Mouse (Mus musculus) embryonic facial prominence, embryonic 10.5 days (tissue): ENCODE measurements around the gene Tmem33. TPM values are rescaled to one million over a fixed set of nuclear protein-coding genes. Genes with fewer than 3 reads are reported as not detected.

Source experiments
- DNase-seq: peaks from one replicate; pipeline ENCODE4 v3.0.0-alpha.2; 2017; ENCODE audit warnings: low spot score
- H3K27ac ChIP-seq: fragments of 300-500 bp; sonication (generic); replicated peaks from 2 replicates; pipeline ENCODE4 v1.5.1; 2016; ENCODE audit warnings: mild to moderate bottlenecking
- H3K27me3 ChIP-seq: fragments of 300-500 bp; sonication (generic); replicated peaks from 2 replicates; pipeline ENCODE4 v1.6.1; 2016; ENCODE audit warnings: low read depth, mild to moderate bottlenecking; ENCODE audit not compliant: poor library complexity, severe bottlenecking
- H3K36me3 ChIP-seq: fragments of 300-500 bp; sonication (generic); replicated peaks from 2 replicates; pipeline ENCODE4 v1.6.1; 2016; ENCODE audit warnings: mild to moderate bottlenecking, moderate library complexity
- H3K4me1 ChIP-seq: fragments of 300-500 bp; sonication (generic); 2 replicates; pipeline ENCODE4 v1.6.1; 2016
- H3K4me3 ChIP-seq: fragments of 300-500 bp; sonication (generic); 2 replicates; pipeline ENCODE4 v1.5.1; 2016; ENCODE audit warnings: mild to moderate bottlenecking, moderate library complexity
- H3K9me3 ChIP-seq: fragments of 300-500 bp; sonication (generic); 2 replicates; pipeline ENCODE4 v1.6.1; 2016; ENCODE audit warnings: mild to moderate bottlenecking
- WGBS: fragments of 180-500 bp; shearing (Covaris S2); methylation state at CpG from one replicate; pipeline ENCODE4 v1.1.7; 2016; 5-methylcytosine and 5-hydroxymethylcytosine counted together
- polyA plus RNA-seq: library from polyadenylated mRNA; unstranded; fragments of >200 nt; fragmentation: Nextera tagmentation; extraction: Ambion mirVana; gene quantifications from 2 replicates; pipeline ENCODE4 v1.2.1, GENCODE M21; 2016

Tmem33 gene
- polyA plus RNA-seq, 1 experiment from 2014 or later, result 106 TPM

GRCm38 (mm10) chr5:67269309-67269708 lies 8.9 kb downstream of the Tmem33 start:
- 90% methylated on average over 8 of the region's 8 CpGs for WGBS
- Histone ChIP-seq H3K36me3 (peaks cover 53% of the 10 kb centered on the region), H3K27me3 (no peaks in the 10 kb centered on the region), H3K9me3 (no peaks in the 10 kb centered on the region), H3K27ac (no peak overlapping the region), H3K4me3 (no peak overlapping the region), H3K4me1 (no peaks in the 10 kb centered on the region)
- no peak for DNase-seq

DNA sequence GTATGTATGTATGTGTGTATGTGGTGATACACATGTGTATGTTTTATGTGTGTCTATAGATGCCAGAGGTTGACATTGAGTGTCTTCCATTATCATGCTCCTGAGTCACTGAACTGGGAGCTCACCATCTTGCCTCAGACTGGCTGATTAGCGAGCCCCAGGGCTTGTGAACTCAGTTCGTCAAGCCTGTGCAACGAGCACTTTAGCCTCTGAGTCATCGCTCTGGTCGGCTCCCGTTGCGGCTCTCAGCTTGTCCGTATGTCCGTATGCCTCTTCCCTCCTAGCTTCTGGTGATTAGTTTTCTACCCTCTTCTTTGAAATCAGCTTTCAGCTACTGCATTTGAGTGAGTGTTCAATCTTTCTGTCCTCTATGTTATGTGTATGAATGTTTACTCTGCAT lies 19.0 kb downstream of the Tmem33 start:
- no peak overlapping the region for H3K4me3 ChIP-seq
- WGBS, result 94% methylated on average over 9 of the region's 9 CpGs

GRCm38 (mm10) chr5:67279840-67280239 lies 19.5 kb downstream of the Tmem33 start:
- no peaks in the 10 kb centered on the region for H3K4me1 ChIP-seq
- DNase-seq, result no peak
- H3K4me3 ChIP-seq, result no peak overlapping the region
- no peak overlapping the region for H3K27ac ChIP-seq
- peaks cover 70% of the 10 kb centered on the region for H3K36me3 ChIP-seq
- 90% methylated on average over 4 of the region's 4 CpGs for WGBS
- H3K9me3 ChIP-seq, result no peaks in the 10 kb centered on the region
- no peaks in the 10 kb centered on the region for H3K27me3 ChIP-seq

More for the DNA sequence above, 19.0 kb downstream of the Tmem33 start:
- no peaks in the 10 kb centered on the region for H3K4me1 ChIP-seq
- no peak overlapping the region for H3K27ac ChIP-seq
- no peaks in the 10 kb centered on the region for H3K27me3 ChIP-seq
- peaks cover 65% of the 10 kb centered on the region for H3K36me3 ChIP-seq
- H3K9me3 ChIP-seq, result no peaks in the 10 kb centered on the region
- no peak for DNase-seq

GRCm38 (mm10) chr5:67280400-67280799 lies 20.0 kb downstream of the Tmem33 start:
- Histone ChIP-seq H3K4me1 (no peaks in the 10 kb centered on the region), H3K36me3 (peaks cover 75% of the 10 kb centered on the region), H3K9me3 (no peaks in the 10 kb centered on the region), H3K27me3 (no peaks in the 10 kb centered on the region), H3K4me3 (no peak overlapping the region), H3K27ac (no peak overlapping the region)
- WGBS, result 94% methylated on average over 4 of the region's 4 CpGs
- no peak for DNase-seq

GRCm38 (mm10) chr5:67295029-67295428 lies 34.7 kb downstream of the Tmem33 start:
- no peaks in the 10 kb centered on the region for H3K27me3 ChIP-seq
- H3K4me3 ChIP-seq, result no peak overlapping the region
- 77% methylated on average over 3 of the region's 3 CpGs for WGBS
- H3K9me3 ChIP-seq, result no peaks in the 10 kb centered on the region
- no peak for DNase-seq
- no peaks in the 10 kb centered on the region for H3K4me1 ChIP-seq
- peaks cover 56% of the 10 kb centered on the region for H3K36me3 ChIP-seq
- H3K27ac ChIP-seq, result no peak overlapping the region

- DNase-seq, result no peak
- no peaks in the 10 kb centered on the region for H3K27me3 ChIP-seq
- H3K9me3 ChIP-seq, result no peaks in the 10 kb centered on the region
- peaks cover 56% of the 10 kb centered on the region for H3K36me3 ChIP-seq
- no peaks in the 10 kb centered on the region for H3K4me1 ChIP-seq
- no peak overlapping the region for H3K4me3 ChIP-seq
- no peak overlapping the region for H3K27ac ChIP-seq
- WGBS, result 88% methylated on average over 6 of the region's 6 CpGs
Observed at GRCm38 (mm10) chr5:67295682-67296081, 35.3 kb downstream of the Tmem33 start.

DNA sequence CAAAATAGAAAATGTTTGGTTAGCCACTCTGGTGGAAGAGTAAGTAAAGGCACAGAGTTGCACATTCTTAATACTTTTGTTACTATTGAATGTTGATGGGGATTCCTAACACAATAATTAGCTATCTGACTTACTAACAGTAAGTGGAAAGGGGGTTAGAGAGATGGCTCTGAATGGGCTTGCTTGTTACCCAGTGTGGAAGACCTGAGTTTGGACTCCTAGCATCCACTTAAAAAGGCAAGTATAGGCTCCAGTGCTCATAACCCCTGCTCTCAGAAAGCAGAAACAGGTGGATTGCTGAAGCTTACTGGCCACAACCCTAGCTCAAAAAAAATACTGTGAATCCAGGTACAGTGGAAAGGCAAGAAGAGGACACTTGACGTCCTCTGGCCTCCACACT lies 35.8 kb downstream of the Tmem33 start:
- Histone ChIP-seq H3K4me3 (no peak overlapping the region), H3K9me3 (no peaks in the 10 kb centered on the region), H3K27me3 (no peaks in the 10 kb centered on the region), H3K4me1 (no peaks in the 10 kb centered on the region), H3K36me3 (peaks cover 53% of the 10 kb centered on the region), H3K27ac (no peak overlapping the region)
- DNase-seq, result no peak
- WGBS, result 85% methylated on average over 1 of the region's 1 CpGs

GRCm38 (mm10) chr5:67297026-67297813 lies 36.9 kb downstream of the Tmem33 start:
- no peak overlapping the region for H3K27ac ChIP-seq
- H3K4me1 ChIP-seq, result no peaks in the 10 kb centered on the region
- H3K27me3 ChIP-seq, result no peaks in the 10 kb centered on the region
- peaks cover 43% of the 10 kb centered on the region for H3K36me3 ChIP-seq
- 89% methylated on average over 5 of the region's 5 CpGs for WGBS
- no peak for DNase-seq
- no peak overlapping the region for H3K4me3 ChIP-seq
- H3K9me3 ChIP-seq, result no peaks in the 10 kb centered on the region

GRCm38 (mm10) chr5:67299847-67300412 lies 39.6 kb downstream of the Tmem33 start:
- Histone ChIP-seq H3K4me3 (no peak overlapping the region), H3K9me3 (no peaks in the 10 kb centered on the region), H3K36me3 (peaks cover 23% of the 10 kb centered on the region), H3K27me3 (no peaks in the 10 kb centered on the region), H3K4me1 (no peaks in the 10 kb centered on the region), H3K27ac (no peak overlapping the region)
- DNase-seq, result no peak
- 93% methylated on average over 6 of the region's 6 CpGs for WGBS

DNA sequence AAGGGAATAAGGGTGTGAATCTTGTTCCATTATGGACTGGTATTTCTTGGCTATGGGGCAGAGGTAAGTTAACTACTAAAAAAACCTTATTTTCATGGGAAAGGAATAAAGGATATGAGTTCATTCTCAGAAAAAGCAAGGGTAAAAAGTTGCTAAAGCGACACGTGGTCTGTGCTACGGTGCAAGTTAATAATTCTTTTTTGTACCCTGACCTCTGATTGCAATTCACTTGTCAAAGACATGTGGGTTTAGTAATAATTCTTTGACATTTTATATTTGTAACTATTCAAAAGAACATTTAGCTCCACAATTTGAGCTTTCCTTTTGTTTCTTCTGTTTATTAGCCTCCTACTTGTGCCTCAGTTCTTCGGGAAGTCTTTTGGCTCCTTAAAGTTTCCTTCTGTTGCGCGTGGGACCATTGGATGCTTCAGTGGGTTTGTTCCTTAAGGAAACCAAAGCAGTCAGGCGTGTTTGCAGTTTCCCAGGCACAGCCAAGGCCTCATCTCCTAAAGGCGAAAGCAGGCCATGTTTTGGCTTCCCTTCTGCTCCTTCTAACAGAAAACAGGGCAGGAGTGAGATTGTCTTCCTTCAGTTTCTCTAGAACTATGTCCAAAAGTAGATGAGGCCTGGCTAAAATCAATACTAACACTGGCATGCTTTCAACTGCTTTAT lies 40.7 kb downstream of the Tmem33 start:
- Histone ChIP-seq H3K9me3 (no peaks in the 10 kb centered on the region), H3K4me3 (no peak overlapping the region), H3K27ac (no peak overlapping the region), H3K4me1 (no peaks in the 10 kb centered on the region), H3K27me3 (no peaks in the 10 kb centered on the region), H3K36me3 (peaks cover 13% of the 10 kb centered on the region)
- WGBS, result 96% methylated on average over 8 of the region's 8 CpGs
- DNase-seq, result no peak

- Histone ChIP-seq H3K4me1 (no peaks in the 10 kb centered on the region), H3K27ac (no peak overlapping the region), H3K36me3 (peaks cover 7% of the 10 kb centered on the region), H3K27me3 (no peaks in the 10 kb centered on the region), H3K9me3 (no peaks in the 10 kb centered on the region), H3K4me3 (no peak overlapping the region)
- 82% methylated on average over 8 of the region's 8 CpGs for WGBS
- DNase-seq, result no peak
Observed at GRCm38 (mm10) chr5:67301722-67302331, 41.5 kb downstream of the Tmem33 start.

GRCm38 (mm10) chr5:67303816-67304215 lies 43.5 kb downstream of the Tmem33 start:
- no peaks in the 10 kb centered on the region for H3K27me3 ChIP-seq
- DNase-seq, result no peak
- peaks cover 7% of the 10 kb centered on the region for H3K36me3 ChIP-seq
- H3K4me3 ChIP-seq, result no peak overlapping the region
- WGBS, result 88% methylated on average over 1 of the region's 1 CpGs
- no peak overlapping the region for H3K27ac ChIP-seq
- peaks cover 10% of the 10 kb centered on the region for H3K4me1 ChIP-seq
- H3K9me3 ChIP-seq, result no peaks in the 10 kb centered on the region
